Mouse (Mus musculus) B cell, adult 2 months (primary cell): ENCODE measurements around the gene Iqgap3.

Experiments
- DNase-seq, 2 experiments: peaks; one replicate each; pipeline ENCODE4 v3.0.0; 2022

The Iqgap3 gene

GRCm38 (mm10) chr3:88097666-88098065, 15.9 kb downstream of the Iqgap3 start:
- DNase-seq = no peak

DNA sequence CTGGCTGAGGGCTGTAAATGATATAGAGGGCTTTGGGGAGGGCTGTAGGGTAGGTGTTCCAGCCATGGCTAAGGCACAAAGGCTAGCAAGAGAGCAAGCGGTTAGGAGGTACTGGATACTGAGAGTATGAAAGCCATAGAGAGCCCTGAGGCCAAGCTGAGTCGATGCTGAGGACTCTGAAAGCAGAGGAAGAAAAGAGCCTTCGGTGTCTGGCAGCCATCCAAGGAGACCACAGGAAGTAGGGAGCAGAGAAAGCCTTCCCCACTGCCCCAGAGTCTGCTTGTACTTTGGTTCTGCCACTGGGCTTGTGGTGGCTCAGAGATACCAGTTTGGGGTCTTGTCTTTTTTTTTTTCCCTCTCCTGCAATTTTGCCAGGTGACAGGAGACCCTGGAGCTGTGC, 18.5 kb downstream of the Iqgap3 start:
- DNase-seq = no peak

DNA sequence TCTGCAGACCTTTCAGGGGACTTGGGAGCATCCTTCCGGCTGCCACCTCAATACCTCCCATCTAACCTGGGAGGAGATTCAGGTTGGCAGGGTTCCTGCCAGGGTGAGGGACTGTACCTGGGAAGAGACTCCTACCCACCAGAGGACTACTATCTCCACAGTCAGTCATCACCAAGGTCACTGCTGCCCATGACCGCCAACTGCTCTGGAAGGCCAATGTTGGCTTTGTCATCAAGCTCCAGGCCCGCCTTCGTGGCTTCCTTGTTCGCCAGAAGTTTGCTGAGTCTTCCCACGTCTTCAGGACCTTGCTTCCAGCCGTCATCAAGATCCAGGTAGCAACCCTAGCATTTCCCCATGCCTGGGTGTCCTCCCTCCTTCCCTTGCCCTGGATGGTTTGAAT, 20.0 kb downstream of the Iqgap3 start:
- DNase-seq = no peak

DNA sequence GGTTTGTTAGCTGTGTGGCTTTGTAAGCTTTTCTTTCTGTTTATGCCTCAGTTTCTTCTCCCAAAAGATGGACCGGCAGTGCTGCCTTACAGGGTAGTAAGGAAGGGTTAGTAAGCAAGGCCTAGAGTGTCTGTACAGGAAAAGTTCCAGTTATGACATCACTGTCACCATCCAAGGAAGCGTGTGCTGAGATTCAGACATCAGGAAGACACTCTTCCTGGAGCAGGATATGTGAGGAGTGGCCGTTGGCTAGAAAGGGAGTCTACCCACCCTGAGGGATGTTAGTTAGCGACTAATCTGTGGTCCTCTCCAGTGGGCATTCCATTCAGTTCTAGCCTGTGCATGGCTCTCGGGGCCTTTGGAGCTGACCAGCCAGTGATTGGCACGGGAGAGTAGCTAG, 20.4 kb downstream of the Iqgap3 start:
- no peak for DNase-seq

- DNase-seq = no peak
Observed at GRCm38 (mm10) chr3:88102611-88103010, 20.8 kb downstream of the Iqgap3 start.

DNA sequence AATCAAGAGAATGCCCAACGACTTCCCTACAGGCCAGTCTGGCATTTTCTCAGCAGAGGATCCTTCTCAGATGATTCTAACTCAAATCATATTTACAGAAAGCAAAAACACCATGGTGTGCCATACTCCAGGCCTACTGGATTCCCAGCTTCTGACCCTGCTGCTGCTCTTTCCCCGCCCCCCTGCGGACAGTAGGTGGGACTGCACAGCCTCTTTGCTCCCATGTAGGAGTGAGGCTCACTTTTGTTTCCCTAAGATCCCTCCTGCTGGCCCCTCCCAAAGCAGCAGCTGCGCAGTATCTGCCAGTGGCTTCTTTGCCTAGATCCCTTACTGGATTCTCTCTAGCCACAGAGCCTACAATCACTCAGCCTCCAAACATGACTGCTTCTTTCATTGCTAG, 24.4 kb downstream of the Iqgap3 start:
- DNase-seq = no peak

- DNase-seq = no peak
Observed at GRCm38 (mm10) chr3:88109126-88109525, 27.4 kb downstream of the Iqgap3 start.

GRCm38 (mm10) chr3:88114396-88114795, 32.6 kb downstream of the Iqgap3 start:
- no peak for DNase-seq

GRCm38 (mm10) chr3:88120117-88120651, 38.4 kb downstream of the Iqgap3 start:
- DNase-seq = no peak

DNA sequence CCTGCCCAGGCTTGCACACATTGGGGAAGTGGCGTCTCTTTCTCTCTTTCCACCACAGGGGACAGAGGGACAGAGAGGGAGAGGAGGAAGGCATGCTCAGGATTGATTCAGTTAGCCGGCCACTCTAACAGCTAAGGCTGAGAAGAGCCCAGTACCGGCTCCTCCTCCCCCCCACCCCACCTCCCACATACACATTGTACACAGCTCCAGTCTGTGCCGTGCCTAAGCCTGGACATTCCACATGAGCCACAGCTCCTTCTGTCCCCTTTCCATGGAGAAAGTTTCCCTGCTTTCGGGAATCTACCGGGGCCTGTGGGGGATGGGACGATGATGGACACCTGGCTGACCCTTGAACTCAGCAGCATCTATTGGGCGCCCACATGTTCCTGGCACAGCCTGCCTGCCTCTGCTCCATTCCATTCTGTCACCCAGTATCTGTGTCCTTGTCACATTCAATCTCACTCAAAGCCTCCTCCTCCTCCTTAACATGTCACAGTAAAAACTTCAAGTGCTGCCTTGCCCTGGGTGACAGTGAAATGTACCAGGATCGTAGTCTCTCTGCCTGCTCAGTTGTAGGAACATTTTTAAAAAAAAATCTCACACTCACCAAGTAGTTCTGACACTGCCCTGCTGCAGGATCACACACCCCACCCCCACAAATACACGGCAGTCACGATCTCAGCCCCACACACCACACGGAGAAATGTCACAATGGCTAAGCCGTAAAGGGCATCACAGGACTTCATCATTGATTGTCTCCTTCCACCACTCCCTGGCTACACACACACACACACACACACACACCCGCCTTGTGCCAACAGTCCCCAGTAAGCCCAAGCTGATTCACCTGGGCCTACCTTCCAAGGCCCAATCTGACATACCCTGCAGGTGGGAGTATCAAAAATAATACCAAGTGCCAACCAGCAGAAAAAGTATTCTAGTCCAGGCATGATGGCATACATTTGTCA, 39.7 kb downstream of the Iqgap3 start:
- no peak for DNase-seq

DNA sequence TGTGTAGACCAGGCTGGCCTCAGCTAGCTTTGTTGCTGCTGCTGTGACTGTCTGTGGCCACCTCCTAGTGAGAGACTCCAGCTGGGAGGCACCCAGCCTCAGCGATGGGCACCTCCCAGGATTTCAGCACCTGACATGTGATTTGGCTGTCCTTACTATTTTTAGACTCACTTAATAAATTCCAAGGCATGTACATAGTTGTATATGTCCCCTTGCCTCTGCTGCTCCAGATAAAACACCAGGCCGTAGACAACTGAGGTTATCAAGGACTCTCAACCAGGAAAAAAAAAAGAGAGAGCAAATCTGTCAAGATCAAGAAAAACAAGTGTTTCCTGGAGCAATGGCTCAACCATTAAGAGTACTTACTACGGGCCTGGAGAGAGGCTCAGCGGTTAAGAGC, 43.4 kb downstream of the Iqgap3 start:
- DNase-seq = no peak

DNA sequence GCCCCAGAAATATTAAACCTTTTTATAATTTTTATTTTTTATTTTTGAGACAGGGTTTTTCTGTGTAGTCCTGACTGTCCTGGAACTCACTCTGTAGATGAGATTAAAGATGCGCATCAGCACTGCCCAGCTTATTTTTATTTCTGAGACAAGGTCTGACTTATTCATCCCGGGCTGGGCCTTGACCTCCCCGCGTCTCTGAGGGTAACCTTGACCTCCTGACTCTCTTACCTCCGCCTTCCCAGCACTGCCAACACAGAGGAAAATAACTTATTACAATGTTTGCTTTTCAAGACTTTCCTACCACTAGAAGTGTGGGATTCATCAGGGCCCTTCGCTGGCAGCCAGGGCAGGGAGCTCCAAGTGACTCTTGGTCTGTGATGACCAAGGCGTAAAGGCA, 44.4 kb downstream of the Iqgap3 start:
- no peak for DNase-seq

DNA sequence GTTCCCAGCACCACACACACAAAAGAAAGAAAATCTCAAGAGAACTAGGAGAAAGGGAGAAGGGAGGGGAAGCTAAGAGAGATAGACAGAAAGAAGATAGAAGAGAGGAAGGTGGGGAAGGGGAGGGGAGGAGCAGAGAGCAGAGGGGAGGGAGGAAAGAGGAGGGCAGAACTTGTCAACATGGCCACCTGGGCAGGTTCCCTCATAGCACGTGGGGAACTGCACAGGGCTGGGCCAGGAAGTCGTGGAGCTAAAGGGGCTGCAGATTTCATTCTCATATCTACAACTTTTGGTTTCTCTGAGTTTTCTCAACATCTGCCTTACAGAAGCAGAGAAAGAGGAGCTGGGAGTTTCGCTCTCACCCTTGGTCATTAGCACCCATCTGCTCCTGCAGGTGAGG, 45.9 kb downstream of the Iqgap3 start:
- DNase-seq = no peak

- DNase-seq = no peak
Observed at GRCm38 (mm10) chr3:88128056-88128455, 46.3 kb downstream of the Iqgap3 start.

GRCm38 (mm10) chr3:88129006-88129405, 47.2 kb downstream of the Iqgap3 start:
- no peak for DNase-seq

GRCm38 (mm10) chr3:88131071-88131470, 49.3 kb downstream of the Iqgap3 start:
- DNase-seq = no peak

DNA sequence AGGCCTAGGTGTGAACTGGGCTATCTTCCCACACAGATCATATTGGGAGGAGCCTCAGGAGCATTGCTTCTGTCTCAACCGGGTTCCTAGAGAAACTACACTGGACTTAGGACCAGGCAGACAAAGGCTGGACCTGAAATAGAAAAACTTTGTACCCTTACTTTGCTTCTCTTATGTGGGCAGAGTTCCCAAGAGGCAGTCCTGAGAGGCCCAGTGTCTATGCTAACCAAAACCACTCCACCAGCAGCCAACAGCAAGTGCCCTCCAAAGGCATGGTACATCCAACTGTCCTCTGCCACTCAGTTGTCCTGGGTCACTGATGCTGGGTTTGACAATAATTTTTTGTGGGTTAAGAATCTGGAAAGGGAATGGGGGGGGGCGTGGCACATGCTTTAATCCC, 50.7 kb downstream of the Iqgap3 start:
- DNase-seq = no peak

- DNase-seq = peak; percentile 23 to 26
Observed at GRCm38 (mm10) chr3:88133187-88133771, 51.5 kb downstream of the Iqgap3 start.

DNA sequence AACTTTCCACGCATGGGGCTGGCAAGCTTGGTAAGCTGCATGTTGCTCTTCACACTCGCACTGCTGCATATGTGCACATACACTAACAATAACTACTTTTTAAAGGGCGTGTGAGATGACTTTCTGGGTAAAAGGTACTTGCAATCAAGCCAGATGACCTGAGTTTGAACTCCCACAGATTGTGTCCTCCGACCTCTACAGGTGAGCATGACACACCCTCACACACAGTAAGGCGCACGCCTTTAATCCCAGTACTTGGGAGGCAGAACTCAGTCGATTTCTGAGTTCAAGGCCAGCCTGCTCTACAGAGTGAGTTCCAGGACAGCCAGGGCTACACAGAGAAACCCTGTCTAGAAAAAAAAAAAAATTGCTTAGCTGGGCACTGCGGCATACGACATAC, 54.6 kb downstream of the Iqgap3 start:
- no peak for DNase-seq

DNA sequence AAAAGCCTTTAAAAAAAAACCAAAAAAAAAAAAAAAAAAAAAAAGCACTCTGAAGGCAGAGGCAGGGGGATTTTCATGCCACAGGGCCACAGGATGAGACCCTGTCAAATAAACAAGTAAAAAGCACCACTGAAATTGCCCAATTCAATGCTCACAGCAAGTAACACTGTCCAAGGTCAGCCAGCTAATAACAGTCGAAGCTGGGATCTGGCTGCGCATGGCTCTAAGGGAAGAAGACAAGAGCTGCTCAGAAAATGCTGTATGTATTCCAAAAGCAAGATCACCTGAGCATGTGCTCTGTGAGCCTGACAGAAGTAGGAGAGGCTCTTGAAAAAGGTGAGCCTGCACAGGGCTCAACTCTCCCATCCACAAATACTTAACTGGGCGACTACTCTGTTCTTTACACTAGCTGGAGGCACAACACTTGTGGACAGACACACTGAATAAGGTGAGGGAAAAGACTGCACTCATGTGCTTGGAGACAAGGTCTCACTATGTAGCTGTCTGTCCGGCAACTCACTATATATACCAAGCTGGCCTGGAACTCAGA, 55.2 kb downstream of the Iqgap3 start:
- DNase-seq = no peak

DNA sequence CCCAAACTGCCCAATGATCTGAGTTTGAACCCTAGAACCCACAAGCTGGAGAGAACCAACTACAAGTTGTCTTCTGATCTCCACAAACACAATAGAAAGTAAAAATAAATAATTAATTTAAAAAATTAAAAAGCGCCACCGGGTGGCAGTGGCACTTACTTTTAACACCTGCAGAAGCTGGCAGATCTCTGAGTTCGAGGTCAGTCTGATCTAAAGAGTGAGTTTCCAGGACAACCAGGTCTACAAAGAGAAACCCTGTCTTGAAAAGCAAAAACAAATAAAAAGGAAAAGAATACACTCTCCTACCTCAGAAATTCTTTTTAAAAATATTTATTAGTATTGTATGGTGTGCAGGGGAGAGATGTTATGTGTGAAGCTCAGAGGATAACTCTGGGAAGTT, 56.0 kb downstream of the Iqgap3 start:
- peak; percentile 65 to 70 for DNase-seq

DNA sequence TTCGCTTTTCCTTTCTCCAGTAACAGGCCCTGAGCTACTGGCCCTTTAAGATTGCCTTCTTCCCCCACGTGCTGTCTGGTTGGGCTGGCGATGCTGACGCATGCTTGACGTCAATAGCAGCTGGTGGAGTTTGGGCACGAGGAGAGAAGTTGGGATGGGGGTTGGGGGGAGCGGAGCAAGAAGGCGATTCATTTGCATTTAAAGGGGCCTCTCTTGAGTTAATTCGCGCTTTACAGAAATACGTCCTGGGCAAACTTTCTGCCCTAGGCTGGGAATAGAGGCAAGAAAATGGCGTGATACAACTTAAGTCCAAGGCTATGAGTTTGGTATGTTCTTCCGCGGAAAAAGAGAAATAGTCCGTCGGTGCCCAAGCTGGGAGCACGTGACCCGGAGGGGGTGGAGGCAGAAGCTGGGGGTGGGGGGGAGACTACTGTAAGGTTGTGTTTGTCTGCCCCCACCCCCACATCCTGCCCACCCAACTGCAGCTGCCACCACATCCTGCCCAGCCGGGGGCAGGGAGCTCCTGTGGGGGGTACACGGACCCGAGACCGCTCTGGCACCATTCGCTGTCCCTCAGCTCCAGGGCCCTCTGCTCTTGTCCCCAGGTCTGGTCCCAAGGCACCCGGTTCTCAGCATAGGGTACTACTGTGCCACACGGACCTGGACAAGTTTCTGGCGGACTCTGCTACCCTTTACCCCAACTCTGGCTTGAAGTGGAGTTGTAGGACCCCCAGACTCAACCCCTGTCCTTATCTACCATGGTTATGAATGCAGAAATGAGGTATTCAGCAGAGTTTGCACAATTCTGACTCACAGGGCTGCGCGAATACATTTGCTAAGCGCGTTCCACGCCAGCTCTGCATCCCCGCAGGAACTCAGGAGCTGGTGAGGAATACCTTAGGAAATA, 56.8 kb downstream of the Iqgap3 start:
- DNase-seq = peak; percentile 94 to 95
